Mouse (Mus musculus) heart, postnatal 36 days (tissue): ENCODE measurements around the gene Cand1. TPM values are rescaled to one million over a fixed set of nuclear protein-coding genes. Genes with fewer than 3 reads are reported as not detected.

ENCODE experiments used
- DNase-seq, 2 experiments: peaks; one replicate each; pipeline ENCODE4 v3.0.0; 2021 to 2022
- intact Hi-C: fragments of 180-260 bp; cut with DNase I; formaldehyde crosslinking; loops from one replicate; pipeline ENCODE4 v1.15.1; 2025
- total RNA-seq, 2 experiments: library from RNA; stranded (reverse); gene quantifications; 2 replicates each; pipeline ENCODE4 v1.2.3; 2021

Gene Cand1
- 10 to 100 TPM; 39.1 to 49.1 TPM for total RNA-seq

GRCm38 (mm10) chr10:119239969-119240721, at the start of gene Cand1:
Cand1 (minus strand) TSS chr10:119240055.
- peak; percentile 100 for DNase-seq
- intact Hi-C loops: loop anchor here (5.0 to 10.0 kb wide), 2 partner anchors 373 to 1095 kb away; partner anchors contain the start of gene Mdm1

GRCm38 (mm10) chr10:119278871-119279270, 39.0 kb upstream of the Cand1 start:
- intact Hi-C loops: no loop called here
- DNase-seq: no peak

DNA sequence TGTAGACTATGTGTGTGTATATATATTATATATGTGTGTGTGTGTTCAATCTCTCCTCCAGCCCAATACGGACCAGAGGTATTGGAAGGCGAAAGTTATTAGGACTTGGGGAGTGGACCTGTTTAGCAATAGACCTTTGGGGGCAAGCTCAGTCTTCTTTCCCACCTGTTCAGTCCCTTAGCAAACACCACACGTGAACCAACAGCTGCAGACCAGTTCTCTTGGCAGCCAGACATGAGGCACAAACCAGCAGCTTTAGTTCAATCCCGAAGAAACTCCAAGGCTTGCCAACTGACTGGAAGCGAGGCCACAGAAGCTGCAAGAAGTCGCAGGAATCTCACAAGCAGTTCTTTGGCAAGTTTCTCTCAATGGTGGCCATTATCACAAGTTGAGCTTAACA, 34.5 kb upstream of the Cand1 start:
- intact Hi-C loops: no loop called here
- no peak for DNase-seq

DNA sequence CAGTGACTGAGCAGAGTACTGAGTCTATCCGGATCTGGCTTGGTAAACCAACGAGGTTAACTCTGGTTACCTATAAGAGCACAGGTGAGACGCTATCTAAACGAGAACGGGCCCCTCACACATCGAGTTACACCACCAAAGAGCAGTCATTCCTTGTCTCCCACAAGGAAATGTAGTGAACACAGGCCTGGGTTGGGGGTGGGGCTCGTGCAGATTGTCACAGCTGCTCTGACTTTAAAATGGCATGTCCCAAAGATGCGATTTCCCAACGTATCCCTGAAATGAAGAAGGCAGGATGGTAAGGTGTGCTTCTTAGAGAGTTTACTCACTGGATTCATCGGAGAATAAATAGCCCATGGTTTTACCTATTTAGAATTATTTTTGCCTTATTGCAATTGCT, 32.7 kb upstream of the Cand1 start:
- intact Hi-C loops: no loop called here
- no peak for DNase-seq

DNA sequence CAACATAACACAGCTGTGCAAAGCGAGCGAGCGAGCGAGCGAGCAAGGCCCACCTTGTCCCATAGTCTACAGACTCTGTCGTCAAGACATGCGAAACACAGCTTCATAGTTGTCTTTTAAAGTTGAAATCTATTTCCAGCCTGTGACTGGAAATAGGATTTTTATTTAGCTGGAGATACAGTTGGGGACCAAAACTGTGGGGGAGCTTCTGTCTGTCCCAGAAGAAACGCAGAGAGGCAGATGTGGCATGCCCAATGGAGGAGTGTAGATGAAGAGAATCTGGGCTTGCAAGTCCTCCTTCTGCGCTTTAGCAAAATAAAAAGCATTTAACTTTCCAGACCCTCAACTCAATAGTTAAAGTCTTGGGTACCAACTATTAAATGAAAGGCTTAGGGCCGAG, 32.1 kb upstream of the Cand1 start:
- no peak for DNase-seq
- intact Hi-C loops: no loop called here

GRCm38 (mm10) chr10:119271101-119271500, 31.2 kb upstream of the Cand1 start:
- DNase-seq: no peak
- intact Hi-C loops: no loop called here

- no peak for DNase-seq
- intact Hi-C loops: no loop called here
Measured at GRCm38 (mm10) chr10:119270384-119270985, 30.6 kb upstream of the Cand1 start.

DNA sequence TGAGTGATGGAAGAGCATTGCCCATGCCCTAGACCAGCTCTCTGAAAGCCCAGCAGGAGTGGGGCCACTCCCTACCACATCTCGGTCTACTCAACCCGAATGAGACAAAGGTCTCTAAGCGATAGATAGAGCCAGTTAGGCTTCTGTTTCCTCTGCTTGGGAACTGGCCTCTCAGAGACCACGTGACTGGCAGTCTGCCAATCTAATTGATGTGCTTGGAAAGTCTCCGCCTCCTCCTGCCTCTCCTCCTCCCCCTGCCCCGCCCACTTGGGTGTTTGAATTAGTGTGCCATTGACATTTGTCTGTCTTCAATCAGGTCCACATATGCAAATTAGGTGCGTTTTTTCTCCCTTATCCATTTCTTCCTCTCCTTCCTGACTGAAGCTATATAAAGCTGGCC, 24.9 kb upstream of the Cand1 start:
- DNase-seq: no peak
- intact Hi-C loops: no loop called here

DNA sequence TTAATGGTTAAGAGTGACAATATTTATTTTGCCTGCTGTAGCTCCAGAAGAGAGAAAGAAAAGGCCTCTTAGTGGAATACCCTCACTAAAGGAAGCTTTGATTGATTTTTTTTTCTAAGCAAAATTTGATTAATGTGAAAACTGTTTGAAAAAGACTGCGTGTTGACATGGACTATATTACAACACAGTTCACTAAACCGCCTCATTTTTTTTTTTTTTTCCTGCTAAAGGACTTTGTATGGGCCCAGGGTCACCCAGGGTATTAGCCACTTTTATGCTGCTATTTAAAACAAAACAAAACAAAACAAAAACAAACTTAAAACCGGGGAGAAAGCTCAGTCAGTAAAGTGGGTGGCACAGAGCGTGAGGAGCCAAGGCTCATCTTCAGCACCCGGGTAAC, 23.0 kb upstream of the Cand1 start:
- intact Hi-C loops: no loop called here

GRCm38 (mm10) chr10:119257876-119258275, 18.0 kb upstream of the Cand1 start:
- intact Hi-C loops: no loop called here
- DNase-seq: no peak

More for the DNA sequence above, 23.0 kb upstream of the Cand1 start:
- no peak for DNase-seq

DNA sequence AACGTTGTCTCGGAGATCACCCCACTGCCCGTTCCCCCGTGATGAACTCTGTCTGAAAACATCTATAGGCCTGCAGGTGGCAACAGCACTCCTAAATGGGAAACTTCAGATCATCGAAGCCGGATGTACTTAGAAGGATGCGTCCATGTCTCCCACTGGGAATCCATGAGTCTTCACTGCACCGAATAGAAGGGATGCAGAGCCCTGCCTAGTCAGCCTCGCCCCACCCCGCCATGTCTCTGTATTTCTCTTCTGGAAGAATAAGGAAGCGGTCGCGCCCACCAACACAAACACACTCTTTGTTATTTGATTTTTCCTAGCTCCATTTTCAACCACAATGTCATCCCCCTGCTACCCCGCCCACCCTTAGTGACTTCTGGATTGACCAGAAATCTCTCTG, 4.3 kb upstream of the Cand1 start:
- intact Hi-C loops: loop anchor here (5.0 kb wide), 1 partner anchor 377 kb away; no protein-coding TSS in a partner anchor
- DNase-seq: no peak

DNA sequence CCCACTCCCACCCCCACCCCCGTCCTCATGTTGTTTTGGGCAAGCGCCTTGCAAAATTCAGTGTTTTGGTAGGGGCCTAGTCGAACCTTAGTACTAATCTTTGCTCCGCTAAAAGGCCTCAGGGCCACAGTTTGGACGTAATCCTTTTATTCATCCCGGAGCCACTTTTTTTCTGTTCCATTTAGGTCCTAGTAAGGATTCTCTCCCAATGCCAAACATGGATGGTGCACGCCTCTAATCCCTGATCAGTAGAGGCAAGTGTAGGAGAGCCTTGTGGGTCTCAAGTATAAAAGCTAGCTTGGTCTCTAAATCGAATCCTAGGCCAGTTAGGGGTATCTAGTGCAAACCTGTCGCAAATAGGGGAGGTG, 851 bp upstream of the Cand1 start:
- DNase-seq: no peak
- intact Hi-C loops: loop anchor here (5.0 kb wide), 1 partner anchor 373 kb away; no protein-coding TSS in a partner anchor

DNA sequence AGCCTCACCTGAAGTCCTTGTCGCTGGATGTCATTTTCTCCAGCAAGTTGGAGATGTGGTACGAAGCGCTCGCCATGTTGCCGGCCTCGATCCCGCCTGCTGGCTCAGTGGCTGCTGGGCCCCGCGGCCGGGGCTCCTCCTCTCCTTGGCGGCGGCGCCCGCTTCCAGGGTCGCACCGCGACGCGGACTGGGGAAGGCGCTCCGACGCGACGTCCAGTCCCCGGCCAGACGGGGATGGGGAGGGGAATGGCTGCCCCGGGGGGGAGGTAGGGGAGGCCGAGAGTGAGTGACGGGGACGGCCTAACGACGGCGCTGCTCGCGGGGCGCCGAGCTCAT, 254 bp downstream of the Cand1 start:
- intact Hi-C loops: loop anchor here (10.0 kb wide), 1 partner anchor 1095 kb away; the partner anchor contains the start of gene Mdm1

DNA sequence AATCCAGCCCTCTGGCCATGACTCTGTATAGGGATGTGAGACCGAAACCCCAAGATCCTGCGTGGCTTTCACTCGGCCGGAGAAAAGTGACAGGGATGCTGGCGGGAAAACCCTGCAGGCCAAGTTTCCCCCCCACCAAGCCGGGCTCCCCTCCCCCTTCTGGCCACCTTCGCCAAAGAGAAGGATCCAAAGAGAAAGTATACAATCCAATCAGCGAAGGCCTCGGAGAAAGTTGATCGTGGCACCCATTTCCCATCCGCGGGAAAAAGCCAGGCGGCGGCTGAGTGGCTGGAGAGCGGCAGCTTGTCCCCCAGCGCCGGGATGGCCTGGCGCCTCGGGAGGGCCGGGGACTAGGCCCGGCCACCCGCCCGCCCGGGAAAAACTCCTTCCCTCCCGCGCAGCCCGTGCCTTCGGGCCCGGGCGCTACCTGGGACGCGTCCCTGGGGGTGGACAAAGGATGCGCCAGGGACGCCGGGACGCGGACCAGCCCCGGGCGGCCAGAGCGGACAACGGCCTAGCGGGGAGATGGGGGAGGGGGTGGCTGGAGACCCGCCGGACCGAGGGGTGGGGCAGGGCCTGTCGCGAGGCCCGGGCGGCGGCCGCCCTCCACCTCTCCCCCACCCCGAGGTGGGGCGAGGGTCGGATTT, 747 bp downstream of the Cand1 start:
- intact Hi-C loops: loop anchor here (10.0 kb wide), 1 partner anchor 1094 kb away; the partner anchor contains the start of gene Mdm1

More for the DNA sequence above, 254 bp downstream of the Cand1 start:
- no peak for DNase-seq

DNA sequence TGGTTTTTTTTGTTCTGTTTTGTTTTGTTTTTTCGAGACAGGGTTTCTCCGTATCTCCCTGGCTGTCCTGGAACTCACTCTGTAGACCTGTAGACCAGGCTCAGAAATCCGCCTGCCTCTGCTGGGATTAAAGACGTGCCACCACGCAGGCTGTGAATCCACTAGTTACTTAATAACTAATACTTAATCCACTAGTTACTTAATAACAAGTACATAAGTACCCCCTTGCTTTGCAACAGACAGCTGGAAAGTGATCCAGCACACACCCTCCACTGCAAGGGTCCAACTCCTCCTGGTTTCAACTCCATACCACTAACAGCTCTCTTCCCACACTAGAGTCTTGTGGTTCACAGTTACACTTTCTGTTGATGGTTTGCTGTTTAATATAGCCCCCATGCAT, 8.3 kb downstream of the Cand1 start:
- no peak for DNase-seq

More for the DNA sequence above, 747 bp downstream of the Cand1 start:
- peak in 1 of 2 experiments; percentile 44 for DNase-seq

GRCm38 (mm10) chr10:119230703-119231102, 9.2 kb downstream of the Cand1 start:
- no peak for DNase-seq
- intact Hi-C loops: loop anchor here (10.0 kb wide), 1 partner anchor 1086 kb away; the partner anchor contains the start of gene Mdm1

More for the DNA sequence above, 8.3 kb downstream of the Cand1 start:
- intact Hi-C loops: loop anchor here (10.0 kb wide), 1 partner anchor 1087 kb away; the partner anchor contains the start of gene Mdm1

DNA sequence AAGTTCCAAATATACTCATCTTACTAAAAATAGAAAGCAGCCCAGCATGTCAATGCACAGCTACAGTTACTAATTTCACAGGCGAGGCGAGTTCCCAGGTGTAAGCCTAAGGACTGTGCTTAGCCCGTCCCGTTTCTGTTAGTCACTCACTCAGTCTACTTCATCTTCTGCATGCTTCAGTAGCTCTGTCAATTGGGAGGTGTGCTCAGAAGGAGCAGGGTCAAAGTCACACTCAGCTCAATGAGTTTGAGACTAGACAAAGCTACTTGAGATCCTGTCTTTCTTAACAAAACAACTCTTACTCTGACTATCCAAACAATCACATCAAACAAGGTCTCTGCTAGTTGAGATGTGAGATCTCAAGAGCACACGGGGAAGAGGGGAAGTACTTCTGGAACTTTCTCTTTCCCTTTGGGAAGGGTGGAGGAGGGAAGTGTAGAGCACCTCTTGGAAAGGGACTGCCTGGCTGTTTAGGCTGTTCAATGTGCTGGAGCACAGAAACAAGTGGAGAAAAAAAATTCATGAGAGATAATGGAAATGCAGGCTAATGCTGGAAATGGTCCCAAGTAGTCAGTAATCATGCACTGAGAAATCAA, 9.7 kb downstream of the Cand1 start:
- intact Hi-C loops: loop anchor here (10.0 kb wide), 1 partner anchor 1085 kb away; the partner anchor contains the start of gene Mdm1
- no peak for DNase-seq

- DNase-seq: no peak
- intact Hi-C loops: no loop called here
Measured at GRCm38 (mm10) chr10:119223686-119224085, 16.2 kb downstream of the Cand1 start.

GRCm38 (mm10) chr10:119221631-119222030, 18.2 kb downstream of the Cand1 start:
- no peak for DNase-seq
- intact Hi-C loops: no loop called here

- DNase-seq: no peak
- intact Hi-C loops: no loop called here
Measured at GRCm38 (mm10) chr10:119219415-119219814, 20.4 kb downstream of the Cand1 start.
